Mouse (Mus musculus): ENCODE results near the gene Hpse2. TPM values are rescaled to one million over a fixed set of nuclear protein-coding genes. Genes with fewer than 3 reads are reported as not detected.

Gene Hpse2
- polyA plus RNA-seq, 1 experiment from 2014 or later = 0.58 TPM

- Histone ChIP-seq H3K27ac (ENCODE audit: low read depth, low read length) (no peak overlapping the region), H3K4me3 (ENCODE audit: low read length) (no peak overlapping the region), H3K4me1 (ENCODE audit: control insufficient read depth, insufficient read depth, low read length) (no peaks in the 10 kb centered on the region), H3K9me3 (ENCODE audit: control insufficient read depth, low read length) (no peaks in the 10 kb centered on the region), H3K9ac (ENCODE audit: low read depth, low read length) (no peak overlapping the region), H3K4me2 (replicated peaks; ENCODE audit: low read depth, low read length) (no peak overlapping the region), H3K27me3 (ENCODE audit: control insufficient read depth, insufficient read depth, low read length) (no peaks in the 10 kb centered on the region), H3K36me3 (ENCODE audit: control insufficient read depth, insufficient read depth, low read length) (no peaks in the 10 kb centered on the region)
- no peak for ATAC-seq (ENCODE audit: low FRiP score, low TSS enrichment)
- WGBS = 69% methylated on average over 4 of the region's 4 CpGs
Measured at GRCm38 (mm10) chr19:43243993-43244392, 144.2 kb downstream of the Hpse2 start.

GRCm38 (mm10) chr19:43231711-43232110 lies 156.4 kb downstream of the Hpse2 start:
- no peak for ATAC-seq (ENCODE audit: low FRiP score, low TSS enrichment)
- H3K27me3 ChIP-seq (ENCODE audit: control insufficient read depth, insufficient read depth, low read length) = no peaks in the 10 kb centered on the region
- WGBS = 45% methylated on average over 3 of the region's 3 CpGs

GRCm38 (mm10) chr19:43193562-43193961 lies 194.6 kb downstream of the Hpse2 start:
- H3K27me3 ChIP-seq (ENCODE audit: control insufficient read depth, insufficient read depth, low read length) = no peaks in the 10 kb centered on the region
- H3K27ac ChIP-seq (ENCODE audit: low read depth, low read length) = no peak overlapping the region
- H3K9me3 ChIP-seq (ENCODE audit: control insufficient read depth, low read length) = no peaks in the 10 kb centered on the region
- no peak overlapping the region for H3K9ac ChIP-seq (ENCODE audit: low read depth, low read length)
- H3K4me1 ChIP-seq (ENCODE audit: control insufficient read depth, insufficient read depth, low read length) = no peaks in the 10 kb centered on the region
- H3K4me2 ChIP-seq (replicated peaks; ENCODE audit: low read depth, low read length) = no peak overlapping the region
- H3K36me3 ChIP-seq (ENCODE audit: control insufficient read depth, insufficient read depth, low read length) = no peaks in the 10 kb centered on the region
- WGBS = 67% methylated on average over 3 of the region's 3 CpGs
- no peak for ATAC-seq (ENCODE audit: low FRiP score, low TSS enrichment)
- no peak overlapping the region for H3K4me3 ChIP-seq (ENCODE audit: low read length)

More at GRCm38 (mm10) chr19:43231711-43232110, 156.4 kb downstream of the Hpse2 start:
- Histone ChIP-seq H3K4me3 (ENCODE audit: low read length) (no peak overlapping the region), H3K27ac (ENCODE audit: low read depth, low read length) (no peak overlapping the region; the same call in 1 of the 2 replicates), H3K9ac (ENCODE audit: low read depth, low read length) (no peak overlapping the region), H3K4me2 (replicated peaks; ENCODE audit: low read depth, low read length) (no peak overlapping the region), H3K9me3 (ENCODE audit: control insufficient read depth, low read length) (no peaks in the 10 kb centered on the region), H3K4me1 (ENCODE audit: control insufficient read depth, insufficient read depth, low read length) (no peaks in the 10 kb centered on the region), H3K36me3 (ENCODE audit: control insufficient read depth, insufficient read depth, low read length) (no peaks in the 10 kb centered on the region)

- H3K4me2 ChIP-seq (replicated peaks; ENCODE audit: low read depth, low read length) = no peak overlapping the region
- no peaks in the 10 kb centered on the region for H3K27me3 ChIP-seq (ENCODE audit: control insufficient read depth, insufficient read depth, low read length)
- H3K36me3 ChIP-seq (ENCODE audit: control insufficient read depth, insufficient read depth, low read length) = no peaks in the 10 kb centered on the region
- H3K9me3 ChIP-seq (ENCODE audit: control insufficient read depth, low read length) = no peaks in the 10 kb centered on the region
- H3K4me1 ChIP-seq (ENCODE audit: control insufficient read depth, insufficient read depth, low read length) = no peaks in the 10 kb centered on the region
- 89% methylated on average over 3 of the region's 3 CpGs for WGBS
- no peak overlapping the region for H3K4me3 ChIP-seq (ENCODE audit: low read length)
- 0 out of 2 replicates have a peak overlapping the region, but pooled peaks have one; percentile 15 for H3K27ac ChIP-seq (ENCODE audit: low read depth, low read length)
- no peak overlapping the region for H3K9ac ChIP-seq (ENCODE audit: low read depth, low read length)
- ATAC-seq (ENCODE audit: low FRiP score, low TSS enrichment) = no peak
Measured at GRCm38 (mm10) chr19:43175437-43175965, 212.7 kb downstream of the Hpse2 start.

GRCm38 (mm10) chr19:43174812-43175211 lies 213.3 kb downstream of the Hpse2 start:
- no peak for ATAC-seq (ENCODE audit: low FRiP score, low TSS enrichment)

GRCm38 (mm10) chr19:43156085-43156484 lies 232.1 kb downstream of the Hpse2 start:
- no peak for ATAC-seq (ENCODE audit: low FRiP score, low TSS enrichment)
- 41% methylated on average over 8 of the region's 8 CpGs for WGBS
- H3K27me3 ChIP-seq (ENCODE audit: control insufficient read depth, insufficient read depth, low read length) = no peaks in the 10 kb centered on the region
- no peak overlapping the region for H3K4me2 ChIP-seq (replicated peaks; ENCODE audit: low read depth, low read length)
- H3K4me1 ChIP-seq (ENCODE audit: control insufficient read depth, insufficient read depth, low read length) = no peaks in the 10 kb centered on the region
- no peak overlapping the region for H3K4me3 ChIP-seq (ENCODE audit: low read length)
- H3K9me3 ChIP-seq (ENCODE audit: control insufficient read depth, low read length) = no peaks in the 10 kb centered on the region
- H3K36me3 ChIP-seq (ENCODE audit: control insufficient read depth, insufficient read depth, low read length) = no peaks in the 10 kb centered on the region
- no peak overlapping the region for H3K9ac ChIP-seq (ENCODE audit: low read depth, low read length)
- H3K27ac ChIP-seq (ENCODE audit: low read depth, low read length) = no peak overlapping the region

More at GRCm38 (mm10) chr19:43174812-43175211, 213.3 kb downstream of the Hpse2 start:
- Histone ChIP-seq H3K36me3 (ENCODE audit: control insufficient read depth, insufficient read depth, low read length) (no peaks in the 10 kb centered on the region), H3K4me3 (ENCODE audit: low read length) (no peak overlapping the region), H3K4me2 (replicated peaks; ENCODE audit: low read depth, low read length) (no peak overlapping the region), H3K27me3 (ENCODE audit: control insufficient read depth, insufficient read depth, low read length) (no peaks in the 10 kb centered on the region), H3K9ac (ENCODE audit: low read depth, low read length) (no peak overlapping the region), H3K9me3 (ENCODE audit: control insufficient read depth, low read length) (no peaks in the 10 kb centered on the region), H3K27ac (ENCODE audit: low read depth, low read length) (no peak overlapping the region), H3K4me1 (ENCODE audit: control insufficient read depth, insufficient read depth, low read length) (no peaks in the 10 kb centered on the region)
- 55% methylated on average over 2 of the region's 2 CpGs for WGBS

- no peak overlapping the region for H3K4me3 ChIP-seq (ENCODE audit: low read length)
- no peaks in the 10 kb centered on the region for H3K4me1 ChIP-seq (ENCODE audit: control insufficient read depth, insufficient read depth, low read length)
- ATAC-seq (ENCODE audit: low FRiP score, low TSS enrichment) = no peak
- no peaks in the 10 kb centered on the region for H3K9me3 ChIP-seq (ENCODE audit: control insufficient read depth, low read length)
- no peak overlapping the region for H3K4me2 ChIP-seq (replicated peaks; ENCODE audit: low read depth, low read length)
- 80% methylated on average over 5 of the region's 5 CpGs for WGBS
- H3K36me3 ChIP-seq (ENCODE audit: control insufficient read depth, insufficient read depth, low read length) = no peaks in the 10 kb centered on the region
- H3K27ac ChIP-seq (ENCODE audit: low read depth, low read length) = no peak overlapping the region
- H3K9ac ChIP-seq (ENCODE audit: low read depth, low read length) = no peak overlapping the region
- no peaks in the 10 kb centered on the region for H3K27me3 ChIP-seq (ENCODE audit: control insufficient read depth, insufficient read depth, low read length)
Measured at GRCm38 (mm10) chr19:43155582-43155981, 232.6 kb downstream of the Hpse2 start.

GRCm38 (mm10) chr19:43147901-43148300 lies 240.3 kb downstream of the Hpse2 start:
- H3K27ac ChIP-seq (ENCODE audit: low read depth, low read length) = no peak overlapping the region
- H3K36me3 ChIP-seq (ENCODE audit: control insufficient read depth, insufficient read depth, low read length) = no peaks in the 10 kb centered on the region
- H3K4me2 ChIP-seq (replicated peaks; ENCODE audit: low read depth, low read length) = no peak overlapping the region
- H3K4me3 ChIP-seq (ENCODE audit: low read length) = no peak overlapping the region
- ATAC-seq (ENCODE audit: low FRiP score, low TSS enrichment) = no peak
- H3K4me1 ChIP-seq (ENCODE audit: control insufficient read depth, insufficient read depth, low read length) = no peaks in the 10 kb centered on the region
- H3K9ac ChIP-seq (ENCODE audit: low read depth, low read length) = no peak overlapping the region
- WGBS = 82% methylated on average over 6 of the region's 6 CpGs
- H3K9me3 ChIP-seq (ENCODE audit: control insufficient read depth, low read length) = no peaks in the 10 kb centered on the region
- H3K27me3 ChIP-seq (ENCODE audit: control insufficient read depth, insufficient read depth, low read length) = no peaks in the 10 kb centered on the region

GRCm38 (mm10) chr19:43146820-43147219 lies 241.3 kb downstream of the Hpse2 start:
- no peak overlapping the region for H3K4me2 ChIP-seq (replicated peaks; ENCODE audit: low read depth, low read length)
- H3K4me1 ChIP-seq (ENCODE audit: control insufficient read depth, insufficient read depth, low read length) = no peaks in the 10 kb centered on the region
- H3K27me3 ChIP-seq (ENCODE audit: control insufficient read depth, insufficient read depth, low read length) = no peaks in the 10 kb centered on the region
- no peak overlapping the region for H3K27ac ChIP-seq (ENCODE audit: low read depth, low read length)
- no peak overlapping the region for H3K4me3 ChIP-seq (ENCODE audit: low read length)
- no peak overlapping the region for H3K9ac ChIP-seq (ENCODE audit: low read depth, low read length)
- WGBS = 53% methylated on average over 7 of the region's 7 CpGs
- ATAC-seq (ENCODE audit: low FRiP score, low TSS enrichment) = no peak
- no peaks in the 10 kb centered on the region for H3K9me3 ChIP-seq (ENCODE audit: control insufficient read depth, low read length)
- no peaks in the 10 kb centered on the region for H3K36me3 ChIP-seq (ENCODE audit: control insufficient read depth, insufficient read depth, low read length)
